ENCODE assay signal across 9 mouse cellular contexts in the genomic region with DNA sequence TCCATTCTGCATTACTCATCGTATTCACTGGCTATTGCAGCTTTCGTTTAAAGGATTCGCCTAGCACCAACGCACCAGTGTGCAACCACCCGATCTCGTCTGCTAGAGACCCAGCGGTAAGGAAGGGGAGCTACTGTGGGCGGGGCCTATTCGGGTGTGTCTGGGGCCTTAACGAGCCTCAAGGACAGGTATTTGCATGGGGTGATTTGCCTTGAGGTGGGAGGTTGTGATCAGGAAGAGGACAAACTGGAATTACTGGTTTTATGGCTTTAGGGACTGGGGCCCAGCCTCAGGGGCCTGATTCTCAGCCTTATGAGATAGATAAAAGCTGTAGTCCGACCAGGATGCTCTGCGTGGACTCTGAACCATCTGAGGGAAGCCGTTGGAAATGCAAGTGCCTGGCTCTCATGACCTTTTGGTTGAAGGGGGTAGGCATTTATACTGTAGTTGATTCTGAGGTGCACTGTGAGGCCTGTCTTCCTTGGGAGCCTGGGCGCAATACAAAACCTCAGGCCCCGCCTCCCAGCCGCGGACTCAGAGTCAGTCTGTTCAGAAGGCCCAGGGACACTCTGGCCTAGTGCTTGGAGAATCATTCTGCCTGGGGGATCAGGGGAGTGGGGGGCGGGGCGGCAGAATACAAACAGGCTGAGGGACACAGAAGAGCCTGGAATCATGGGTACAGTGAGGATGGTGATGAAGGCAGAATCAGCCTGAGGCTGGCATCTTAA. TPM values are rescaled to one million over a fixed set of nuclear protein-coding genes. Genes with fewer than 3 reads are reported as not detected.
A peak's percentile ranks its signal among the peaks of the same experiment; 100 is the strongest.
DNase-seq lines count a peak whose midpoint lies in the region; ATAC-seq lines count a peak whose summit lies in the region.
"Had no signal": no experiment of that assay in that cellular context is flagged by ENCODE, and none has a peak within 500 bp of the region (broad histone marks: within the 10 kb centered on the region; RNA-seq: fewer than 3 reads in every experiment).

No protein-coding gene starts in this region.

- peak; percentile 14 for DNase-seq in liver
- DNase-seq in lung, adult 18-20 months = peak; percentile 48 to 67
- DNase-seq in urinary bladder, adult 2 months (ENCODE audit: low spot score) = peak; percentile 44
- DNase-seq in right cerebral cortex, postnatal 14 days = no peak
- DNase-seq: heart, postnatal 36 days; liver, postnatal 0 days had no signal

- H3K4me3 ChIP-seq in liver, embryonic 12.5 days = no peak overlapping the region
- no peak overlapping the region for H3K4me3 ChIP-seq in embryonic facial prominence, embryonic 12.5 days

- no peaks in the 10 kb centered on the region for H3K36me3 ChIP-seq in liver, embryonic 12.5 days
- H3K36me3 ChIP-seq in embryonic facial prominence, embryonic 12.5 days = no peaks in the 10 kb centered on the region

- no peaks in the 10 kb centered on the region for H3K27me3 ChIP-seq in liver, embryonic 12.5 days (replicated peaks)
- H3K27me3 ChIP-seq in embryonic facial prominence, embryonic 12.5 days = no peaks in the 10 kb centered on the region

- no peak overlapping the region for H3K27ac ChIP-seq in liver, embryonic 12.5 days
- H3K27ac ChIP-seq in embryonic facial prominence, embryonic 12.5 days = no peak overlapping the region

- no peak overlapping the region for H3K9ac ChIP-seq in liver, embryonic 12.5 days
- no peak overlapping the region for H3K9ac ChIP-seq in embryonic facial prominence, embryonic 12.5 days
- H3K9ac ChIP-seq: liver, postnatal 0 days had no signal

- H3K4me2 ChIP-seq in liver, embryonic 12.5 days = no peak overlapping the region
- H3K4me2 ChIP-seq in embryonic facial prominence, embryonic 12.5 days (replicated peaks) = 0 out of 2 replicates have a peak overlapping the region, but pooled peaks have one; percentile 5

- H3K4me1 ChIP-seq in liver, embryonic 12.5 days = peaks cover 15% of the 10 kb centered on the region
- H3K4me1 ChIP-seq in embryonic facial prominence, embryonic 12.5 days = 0 out of 2 replicates have a peak, but pooled peaks cover 12% of the 10 kb centered on the region

- ATAC-seq in liver, embryonic 12.5 days = no peak
- peak; percentile 72; the same call in 1 of the 2 replicates for ATAC-seq in embryonic facial prominence, embryonic 12.5 days (ENCODE audit: insufficient number of reproducible peaks, insufficient read depth, low FRiP score, low TSS enrichment)
- no peak; the same call in 1 of the 2 replicates for ATAC-seq in erythroid progenitor cell, adult 5-6 weeks (replicated peaks; ENCODE audit: low FRiP score, poor library complexity, severe bottlenecking)
- ATAC-seq: liver, postnatal 0 days had no signal

- WGBS in liver, embryonic 12.5 days (ENCODE audit: insufficient replicate concordance) = 59% methylated on average over 19 of the region's 19 CpGs
- WGBS in embryonic facial prominence, embryonic 12.5 days = 40% methylated on average over 19 of the region's 19 CpGs

- H3K9me3 ChIP-seq in liver, embryonic 12.5 days (replicated peaks) = no peaks in the 10 kb centered on the region
- no peaks in the 10 kb centered on the region for H3K9me3 ChIP-seq in embryonic facial prominence, embryonic 12.5 days

RNA-seq across cellular contexts. Expression of a gene that starts 46.7 kb away (rescaled TPM):
- polyA plus RNA-seq in liver, embryonic 12.5 days (2016; fragmentation: Nextera tagmentation; extraction: Ambion mirVana) = 102 and 106 TPM in 2 replicates
- 118 and 121 TPM in 2 replicates for polyA plus RNA-seq in embryonic facial prominence, embryonic 12.5 days (2016; fragmentation: Nextera tagmentation; extraction: Ambion mirVana)
- polyA plus RNA-seq in urinary bladder, adult 2 months (2012; rRNA removed) = 65.7 and 75.4 TPM in 2 replicates
- 52.6 and 60.8 TPM in 2 replicates for total RNA-seq in erythroid progenitor cell, adult 5-6 weeks (2015; ENCODE audit: low replicate concordance)
- 46.4 and 54.3 TPM in 2 replicates for total RNA-seq in erythroid progenitor cell, adult 5-6 weeks (2017; ENCODE audit: low replicate concordance)
